Mouse (Mus musculus) embryo, embryonic 10.5 days (tissue): ENCODE measurements around the gene Bckdk.
"Not testable (repeated sequence)": the region's sequence is repeated elsewhere in the genome, so short reads cannot be mapped to it uniquely, and the experiment has no call there.

Experiments
- DNase-seq: peaks from one replicate; pipeline ENCODE4 v3.0.0-alpha.2; 2015; ENCODE audit warnings: low spot score

The Bckdk gene

DNA sequence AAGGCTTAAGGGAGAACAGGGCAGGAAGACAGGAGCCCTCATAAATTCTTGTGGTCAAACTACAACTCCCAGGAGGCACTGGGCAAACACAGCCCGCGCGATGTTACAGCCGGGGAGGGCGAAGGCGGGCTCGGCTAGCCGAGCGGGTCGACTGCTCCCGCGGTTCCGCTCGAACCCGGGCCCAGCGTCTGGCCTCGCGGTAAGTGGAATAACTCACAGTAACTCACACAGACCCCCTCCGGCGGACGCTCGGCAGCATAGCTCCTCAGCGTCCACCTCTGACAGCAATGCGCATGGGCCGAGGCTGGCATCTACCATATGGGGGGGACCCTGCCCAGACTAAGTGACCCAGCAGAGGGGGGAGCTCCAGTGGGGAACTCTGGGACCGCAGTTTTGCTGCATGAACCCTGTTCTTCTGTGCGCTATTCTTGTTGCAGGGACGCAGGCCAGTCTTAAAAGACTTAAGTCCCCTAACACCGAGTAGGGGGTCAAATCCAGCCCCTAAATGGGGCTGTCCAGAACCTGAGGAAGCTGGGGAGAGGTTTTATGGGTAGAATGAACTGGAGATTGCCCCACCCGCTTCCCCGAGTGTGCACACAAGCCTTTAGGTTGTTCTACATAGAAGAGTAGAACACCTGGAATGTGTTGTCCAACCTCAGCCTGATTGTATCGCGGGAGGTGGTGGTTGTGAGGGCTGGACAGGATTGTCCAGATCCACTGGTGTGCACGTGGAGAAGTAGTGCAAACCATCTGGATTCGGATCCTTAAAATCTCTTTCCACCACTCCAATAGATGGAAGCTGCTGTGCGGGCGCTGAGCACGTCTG is at the start of gene Bckdk:
Gene Bckdk (plus strand): TSS at position 112 of the 826 bp plus-strand sequence.
- DNase-seq = peak; percentile 88

DNA sequence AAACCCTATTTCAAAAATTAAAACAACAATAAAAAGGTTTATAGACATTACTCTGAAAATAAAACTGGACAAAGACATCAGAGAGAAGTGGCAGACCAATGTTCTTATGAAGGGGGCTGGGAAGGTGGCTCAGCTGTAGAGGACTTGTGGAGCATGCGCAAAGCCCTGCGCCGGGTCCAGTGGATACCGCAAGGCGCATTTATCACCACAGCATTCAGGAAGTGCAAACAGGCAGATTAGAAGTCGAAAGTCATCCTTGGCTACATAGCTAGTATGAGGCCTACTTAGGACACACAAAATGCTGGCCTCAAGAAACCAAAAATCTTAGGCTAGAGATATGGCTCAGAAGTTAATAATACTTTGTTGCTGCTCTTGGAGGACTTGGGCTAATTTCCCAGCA is 45.6 kb upstream of the Bckdk start:
- no peak for DNase-seq

DNA sequence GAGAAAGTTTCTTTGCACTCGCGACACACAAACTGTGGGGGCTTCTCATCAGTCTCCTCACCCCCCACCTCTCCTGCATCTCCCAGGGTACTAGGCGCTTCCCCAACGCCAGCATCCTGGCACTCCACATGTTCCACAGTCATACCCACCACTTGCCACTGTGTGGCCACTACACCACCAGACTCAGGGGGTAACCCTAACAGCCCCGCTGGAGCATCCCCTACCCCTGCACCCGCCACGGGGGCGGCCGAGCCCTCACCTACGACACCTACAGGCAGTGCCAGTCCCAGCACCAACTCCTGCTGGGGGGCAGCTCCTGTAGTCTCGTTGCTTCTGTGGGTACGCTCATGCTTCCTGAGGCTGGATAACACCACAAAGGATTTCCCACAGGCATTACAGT is 37.4 kb upstream of the Bckdk start:
- no peak for DNase-seq

DNA sequence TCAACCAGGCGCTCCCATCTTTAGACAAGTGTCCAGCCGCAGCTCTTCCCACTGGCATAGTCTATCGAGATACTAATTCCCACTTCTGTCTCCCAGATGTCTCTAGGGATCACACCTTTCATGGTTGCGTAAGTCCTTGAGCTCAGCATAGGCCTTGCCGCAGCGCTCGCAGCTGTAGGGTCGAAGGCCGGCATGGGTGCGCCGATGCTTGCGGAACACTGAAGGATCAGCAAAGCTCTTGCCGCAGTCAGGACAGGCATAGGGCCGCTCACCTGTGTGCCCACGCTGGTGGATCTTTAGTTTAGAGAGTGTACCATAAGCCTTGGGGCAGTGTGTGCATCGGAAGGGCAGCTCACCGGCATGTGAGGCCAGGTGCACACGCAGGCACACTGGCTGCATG is 36.2 kb upstream of the Bckdk start:
- DNase-seq = no peak

DNA sequence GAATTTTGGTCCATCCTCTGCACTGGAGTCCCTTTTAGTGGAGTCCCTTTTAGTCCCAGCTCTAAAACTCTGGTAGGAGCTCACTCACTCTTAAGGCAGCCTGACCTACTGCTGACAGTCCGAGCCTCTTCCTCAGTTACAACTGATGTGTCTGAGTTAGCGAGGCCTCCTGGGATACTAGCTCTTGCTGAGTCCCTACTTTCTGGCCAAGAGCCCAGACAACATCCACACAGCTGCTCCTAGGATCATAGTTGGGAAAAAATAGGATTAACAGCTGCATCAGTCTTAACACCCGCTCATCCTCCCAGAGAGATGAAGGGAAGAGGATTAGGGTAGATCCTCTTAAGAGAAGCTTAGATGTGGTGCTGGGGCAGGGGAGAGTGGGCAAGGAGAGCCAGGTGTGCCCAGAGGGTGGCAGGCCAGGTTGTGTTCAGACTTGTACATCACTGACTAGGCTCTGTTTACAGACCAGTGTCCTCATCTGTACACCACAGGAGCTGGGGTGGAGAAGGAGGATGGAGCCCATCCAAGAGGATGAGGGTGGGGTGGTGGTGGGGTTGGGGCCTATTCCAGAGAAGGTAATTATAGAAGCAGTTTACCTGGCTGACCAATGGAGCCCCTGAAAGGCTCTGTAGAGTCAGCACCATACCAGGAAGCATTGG is 34.6 kb upstream of the Bckdk start:
- DNase-seq = no peak

DNA sequence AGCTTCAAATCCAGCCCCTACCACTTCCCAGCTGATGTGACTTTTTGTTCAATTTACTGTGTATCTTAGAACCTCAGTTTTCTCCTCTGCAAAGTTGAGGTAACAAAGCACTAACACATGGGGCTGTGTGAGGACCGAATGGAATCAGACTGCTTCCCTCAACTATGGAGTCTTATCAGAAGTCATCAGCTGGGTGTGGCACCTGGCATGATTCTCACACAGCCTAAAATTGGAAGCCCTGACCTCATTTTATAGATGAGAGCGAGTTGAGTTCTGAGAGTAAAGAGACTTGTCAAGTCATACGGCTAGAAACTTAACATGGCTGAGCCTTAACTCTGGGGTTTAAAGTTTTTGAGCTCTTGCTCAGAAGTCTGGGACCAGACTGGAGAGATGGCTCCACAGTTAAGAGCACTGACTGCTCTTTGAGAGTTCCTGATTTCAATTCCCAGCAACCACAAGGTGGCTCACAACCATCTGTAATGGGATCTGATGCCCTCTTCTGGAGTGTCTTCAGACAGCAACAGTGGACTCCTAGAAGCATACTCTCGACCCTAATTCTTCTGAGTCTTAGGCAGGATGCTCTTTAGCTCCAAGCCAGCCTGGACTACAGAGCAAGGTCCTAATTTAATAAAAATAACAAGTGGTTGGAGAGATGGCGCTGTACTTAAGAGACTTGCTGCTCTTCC is 33.6 kb upstream of the Bckdk start:
- DNase-seq = peak; percentile 12

DNA sequence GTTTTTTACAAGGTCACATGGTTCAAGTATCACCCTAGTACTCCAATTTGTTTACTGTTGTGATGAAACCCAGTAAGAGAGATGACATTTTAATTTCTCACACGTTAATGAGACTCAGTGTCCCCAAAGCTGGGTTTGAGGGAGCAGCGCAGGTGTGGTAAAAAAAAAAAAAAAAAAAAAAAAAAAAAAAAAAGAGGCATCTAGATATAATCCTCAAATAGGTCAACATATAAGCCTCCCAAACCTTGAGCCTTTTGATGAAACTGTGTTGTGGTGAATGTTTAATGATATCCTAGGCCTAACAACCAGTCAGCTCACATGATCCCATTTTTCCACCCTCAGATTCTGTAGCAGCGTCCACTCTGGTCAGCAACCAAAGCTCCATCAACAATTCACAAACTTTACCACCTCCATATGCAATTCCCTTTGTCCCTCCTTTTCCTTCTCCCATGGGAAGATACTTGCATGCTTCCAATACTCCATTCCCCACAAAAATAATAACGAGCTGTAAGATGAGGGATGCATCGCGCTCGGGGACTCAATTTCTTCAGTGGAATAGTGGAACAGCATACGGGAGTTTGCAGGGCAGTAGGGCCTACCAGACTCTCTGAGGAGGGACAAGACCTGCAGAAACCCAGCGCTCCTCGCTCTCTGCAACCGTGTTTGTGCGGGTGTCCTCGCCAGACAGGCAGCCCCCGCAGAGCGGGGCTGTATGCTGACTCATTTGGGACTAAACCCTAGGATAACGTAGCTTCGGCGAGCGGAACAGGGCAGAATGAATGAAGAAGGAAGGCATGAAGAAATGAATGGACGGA is 28.9 kb upstream of the Bckdk start:
- no peak for DNase-seq

DNA sequence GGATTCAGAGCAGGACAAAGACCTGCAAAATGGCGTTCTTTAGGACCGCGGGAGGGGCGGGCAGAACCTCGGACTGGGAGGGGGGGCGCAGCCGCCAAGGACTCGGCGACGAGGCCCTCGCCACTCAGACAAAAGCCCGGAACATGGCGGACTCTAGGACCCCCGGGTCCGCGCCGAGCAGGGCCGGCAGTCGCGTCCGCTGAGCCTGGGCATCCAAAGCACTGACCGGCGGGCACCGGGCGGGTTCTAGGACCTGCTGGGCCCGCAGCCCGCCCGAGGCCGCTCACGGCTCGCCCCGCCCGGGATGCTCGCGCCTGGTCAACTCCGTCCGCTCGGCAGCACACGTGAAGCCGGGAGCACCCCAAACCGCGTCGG is 28.3 kb upstream of the Bckdk start:
- DNase-seq = peak; percentile 98

DNA sequence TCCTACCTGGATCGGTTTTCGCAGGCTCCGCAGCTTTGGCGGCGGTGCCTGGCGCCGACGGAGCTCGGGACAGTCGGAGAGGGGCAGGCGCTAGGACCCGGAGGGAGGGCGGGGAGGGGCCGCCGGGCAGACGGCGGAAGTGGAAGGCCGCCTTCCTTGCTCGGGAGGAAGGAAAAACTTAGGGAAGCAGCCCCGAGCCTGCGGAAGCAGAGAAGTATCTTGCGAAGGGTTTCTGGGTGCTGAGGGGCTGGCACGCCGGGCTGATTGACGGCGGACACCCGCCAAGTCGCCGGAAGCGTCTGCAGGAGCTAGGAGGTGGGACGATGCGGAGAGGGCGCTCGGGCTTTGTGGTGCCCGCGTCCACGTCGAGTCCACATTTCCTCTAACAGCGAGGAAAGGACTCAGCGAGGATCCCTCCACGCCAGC is 27.8 kb upstream of the Bckdk start, which contains the start of gene Zfp646:
Gene Zfp646 (plus strand): TSS at position 181 of the 426 bp plus-strand sequence.
- DNase-seq = peak; percentile 89

DNA sequence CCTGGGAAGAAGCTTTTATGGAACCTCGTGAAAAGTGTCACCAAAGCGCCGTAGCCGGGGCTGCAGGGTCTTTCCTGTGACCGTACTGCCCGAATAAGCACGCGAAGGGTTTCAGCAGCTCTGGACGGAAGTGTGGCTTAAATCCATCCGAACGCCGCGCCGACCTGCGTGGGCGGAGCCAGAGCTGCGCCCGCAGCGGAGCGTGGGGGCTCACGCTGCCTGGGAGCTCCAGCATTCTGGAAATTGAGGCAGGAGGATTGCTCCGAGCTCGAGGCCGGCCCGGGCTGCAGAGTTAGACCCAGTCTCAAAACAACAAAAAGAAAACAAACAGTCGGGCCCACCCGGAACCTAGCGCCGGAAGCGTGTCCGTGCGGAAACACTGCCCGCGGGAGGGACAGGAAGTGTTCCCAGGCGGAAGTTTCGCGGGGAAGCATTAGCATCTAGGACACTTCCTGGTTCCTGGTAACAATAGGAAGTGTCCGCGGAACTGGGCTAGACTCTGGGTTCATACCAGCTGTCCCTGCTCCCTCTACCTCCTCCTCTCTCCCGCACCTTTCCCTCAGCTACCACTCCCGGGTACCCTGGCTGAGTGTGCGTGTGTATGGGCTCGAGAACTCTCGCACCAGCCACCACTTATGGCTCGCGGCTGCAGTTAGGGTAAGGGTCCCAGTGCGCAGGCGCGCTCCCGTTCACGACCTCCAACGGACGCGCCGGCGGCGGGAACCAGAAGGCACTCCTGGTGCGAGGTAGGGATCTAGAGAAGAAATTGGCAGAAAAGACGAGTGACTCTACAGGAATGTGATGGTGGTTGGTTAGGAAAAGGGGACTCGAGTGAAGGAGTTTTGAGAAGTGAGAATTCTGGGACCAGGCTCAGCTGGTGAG is 27.2 kb upstream of the Bckdk start, which contains the start of gene Zfp668:
Gene Zfp668 (minus strand): TSS at position 362 of the 882 bp plus-strand sequence.
- DNase-seq = peak; percentile 98

DNA sequence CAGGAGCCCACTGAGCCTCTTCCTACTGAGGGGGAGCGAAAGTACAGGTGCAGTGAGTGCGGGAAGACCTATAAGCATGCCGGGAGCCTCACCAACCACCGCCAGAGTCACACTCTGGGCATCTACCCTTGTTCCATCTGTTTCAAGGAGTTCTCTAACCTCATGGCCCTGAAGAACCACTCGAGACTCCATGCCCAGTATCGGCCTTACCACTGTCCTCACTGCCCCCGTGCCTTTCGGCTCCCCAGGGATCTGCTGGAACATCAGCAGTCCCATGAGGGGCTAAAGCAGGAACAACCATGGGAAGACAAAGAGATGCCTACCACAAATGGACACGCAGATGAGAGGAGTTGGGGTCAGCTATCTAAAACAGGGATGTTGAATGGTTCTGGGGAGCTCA is 24.6 kb upstream of the Bckdk start:
- DNase-seq = no peak

DNA sequence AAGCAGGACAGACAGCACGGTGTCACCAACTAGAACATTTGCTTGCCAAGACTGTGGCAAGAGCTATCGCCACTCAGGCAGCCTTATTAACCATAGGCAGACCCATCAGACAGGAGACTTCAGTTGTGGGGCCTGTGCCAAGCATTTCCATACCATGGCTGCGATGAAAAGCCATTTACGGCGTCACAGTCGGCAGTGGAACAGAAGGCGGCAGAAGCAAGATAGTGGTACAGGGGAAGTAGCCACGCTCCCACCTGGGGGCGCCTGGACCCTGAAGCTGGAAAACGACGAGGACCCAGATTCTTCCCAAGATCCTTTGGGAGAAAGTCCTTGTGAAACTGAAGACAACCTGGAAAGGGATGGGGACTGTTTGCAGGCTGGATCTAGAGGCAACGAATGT is 23.5 kb upstream of the Bckdk start:
- DNase-seq = no peak

DNA sequence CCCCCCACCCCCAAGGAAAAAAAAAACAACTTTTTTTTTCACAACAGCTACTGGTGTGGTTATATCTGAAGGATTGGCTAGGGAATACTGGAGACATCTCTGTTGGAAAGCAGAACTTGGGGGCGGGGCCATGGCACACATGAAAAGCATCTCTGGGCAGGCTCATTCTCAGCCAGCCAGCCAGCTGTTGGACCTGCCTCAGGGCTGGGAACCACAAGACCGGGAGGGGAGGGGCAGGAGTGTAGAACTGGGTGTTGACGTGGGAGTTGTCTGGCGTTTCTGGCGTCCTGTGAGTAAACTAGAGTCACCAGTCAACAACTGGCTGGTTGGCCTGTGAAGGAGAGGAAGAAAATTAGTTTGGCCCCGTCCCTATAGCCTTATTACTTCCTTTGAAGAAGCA is 17.9 kb upstream of the Bckdk start:
- DNase-seq = no peak

DNA sequence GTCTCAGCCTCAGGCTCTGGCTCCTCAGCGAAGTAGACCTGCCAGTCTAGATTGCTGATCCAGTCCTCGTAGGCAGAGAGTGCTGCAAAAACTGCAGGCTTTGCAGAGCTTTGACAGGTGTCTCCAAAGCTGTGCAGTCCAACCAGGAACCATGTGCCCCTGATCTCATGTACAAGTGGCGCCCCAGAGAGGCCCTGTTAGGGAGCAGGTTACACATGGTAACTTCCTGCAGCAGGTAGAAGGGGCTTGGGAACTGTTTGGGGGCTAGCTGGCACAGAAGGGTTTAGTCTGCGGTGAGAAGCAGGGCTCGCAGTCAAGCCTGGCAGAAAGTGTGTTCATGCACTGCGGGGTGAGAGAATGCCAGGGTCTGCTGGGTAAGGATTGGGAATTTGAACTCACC is 17.3 kb upstream of the Bckdk start:
- no peak for DNase-seq

DNA sequence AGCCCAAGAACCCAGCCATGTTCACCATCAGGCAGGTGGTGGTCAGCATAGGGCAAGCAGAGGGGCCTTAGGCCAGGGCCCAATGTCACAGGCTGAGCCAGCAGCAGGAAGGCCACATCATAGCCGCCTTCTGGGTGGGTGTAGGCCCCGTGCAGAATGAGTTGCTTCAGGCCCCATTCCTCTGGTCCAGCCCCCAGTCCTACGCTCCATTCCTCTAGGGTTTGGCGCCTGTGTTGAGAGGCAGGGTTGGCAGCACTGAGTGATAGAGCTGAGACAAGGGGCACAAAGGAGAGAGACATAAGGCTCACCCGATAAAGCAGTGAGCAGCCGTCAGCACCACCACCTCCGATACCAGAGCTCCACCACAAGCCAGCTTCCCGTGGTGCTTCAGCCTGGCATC is 16.7 kb upstream of the Bckdk start:
- no peak for DNase-seq

DNA sequence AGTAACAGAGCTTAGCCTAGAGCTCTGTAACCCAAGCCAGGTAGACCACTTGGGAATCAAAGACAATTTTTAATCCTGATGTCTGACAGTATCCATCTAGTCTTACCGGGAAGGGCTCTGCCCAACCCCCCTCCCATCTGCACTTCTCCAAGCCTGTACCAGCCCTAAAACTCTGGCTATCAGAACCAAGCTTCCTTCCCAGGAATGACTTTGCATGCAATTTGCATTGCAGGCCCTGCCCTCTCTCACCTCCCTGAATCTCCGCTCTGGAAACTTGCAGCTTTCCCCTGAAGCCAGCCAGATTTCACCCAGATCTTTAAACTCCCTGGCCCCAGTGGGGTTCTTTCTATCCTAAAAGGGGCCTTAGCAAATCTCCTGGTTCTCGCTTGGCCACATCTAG is 16.1 kb upstream of the Bckdk start:
- no peak for DNase-seq

DNA sequence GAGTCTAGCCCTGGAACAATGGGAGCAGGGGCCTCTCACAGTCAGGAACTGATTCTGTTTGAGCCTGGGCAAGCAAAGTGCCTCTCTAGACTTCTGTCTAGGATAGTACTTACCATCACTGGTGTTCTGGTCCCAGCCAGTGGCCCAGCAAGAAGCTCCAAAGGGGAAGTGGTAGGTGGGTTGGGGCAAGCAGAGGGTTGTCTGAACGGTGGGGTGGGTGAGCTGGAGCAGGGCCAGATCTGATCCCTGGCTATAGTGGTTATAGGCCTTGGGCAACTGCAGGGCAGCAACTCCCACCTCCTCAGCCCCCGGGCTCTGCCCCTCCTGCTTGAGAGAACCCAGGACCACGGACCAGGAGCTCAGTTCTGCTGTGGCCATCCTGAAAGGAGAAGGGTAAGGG is 15.1 kb upstream of the Bckdk start:
- DNase-seq = no peak

DNA sequence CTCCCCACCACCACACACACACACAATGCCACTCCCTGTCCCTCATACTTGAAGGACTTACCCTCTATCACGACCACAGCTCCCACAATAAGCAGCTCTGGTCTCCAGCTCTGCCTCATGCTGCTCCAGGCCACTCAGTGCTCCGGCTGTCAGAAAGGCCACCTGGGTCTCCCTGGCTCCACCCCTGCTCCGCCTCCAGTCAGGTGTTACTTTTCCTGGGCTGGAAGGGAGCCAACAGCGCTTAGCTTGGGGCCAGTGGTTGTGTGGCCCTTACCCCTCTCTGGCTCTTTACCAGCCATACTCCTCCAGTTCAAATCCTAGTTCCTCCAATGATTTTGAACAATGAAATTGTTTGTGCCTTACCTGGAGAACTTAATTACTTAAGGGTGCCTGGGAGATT is 13.1 kb upstream of the Bckdk start, which contains the start of gene Prss53:
Gene Prss53 (minus strand): TSS at position 173 of the 400 bp plus-strand sequence.
- no peak for DNase-seq

DNA sequence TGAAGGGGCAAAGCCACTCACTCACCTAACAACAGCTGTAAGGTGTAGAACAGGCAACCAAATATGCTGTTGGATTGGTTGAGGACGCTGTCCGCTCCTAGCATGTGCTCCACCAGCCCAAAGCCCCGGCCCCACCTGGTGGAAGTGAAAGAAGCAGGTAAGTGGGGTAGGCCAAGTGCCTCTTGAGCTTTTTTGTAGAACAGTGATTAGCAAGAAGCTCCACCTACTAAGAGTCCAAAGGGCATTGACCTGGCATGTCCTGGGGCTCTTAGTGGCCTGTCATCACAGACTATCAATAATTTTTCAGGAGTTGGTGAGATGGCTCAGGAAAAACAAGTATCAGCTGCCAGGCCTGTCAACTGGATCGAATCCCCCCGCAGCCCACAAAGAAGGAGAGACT is 9.4 kb upstream of the Bckdk start:
- no peak for DNase-seq

DNA sequence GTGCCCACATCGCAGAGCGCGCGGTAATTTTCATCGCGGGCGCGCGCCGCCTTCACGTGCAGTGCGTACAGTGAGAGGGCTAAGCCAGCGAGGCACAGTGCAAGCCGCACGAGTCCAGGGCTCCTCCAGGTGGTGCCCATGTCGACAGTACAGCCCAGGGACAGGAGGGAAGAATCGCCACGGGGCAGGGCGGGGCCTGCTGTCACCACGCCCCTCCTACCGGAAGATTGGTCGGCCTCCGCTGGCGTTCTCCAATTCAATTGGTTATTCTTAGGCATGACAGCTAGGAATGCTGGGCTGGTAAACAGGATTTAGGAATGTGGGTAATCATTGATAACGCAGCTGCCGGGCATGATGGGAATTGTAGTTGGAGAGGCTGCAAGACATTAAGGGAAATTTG is 8.4 kb upstream of the Bckdk start, which contains the start of the genes Gm21974 and Vkorc1:
Gene Gm21974 (minus strand): TSS at position 13 of the 400 bp plus-strand sequence.
Gene Vkorc1 (minus strand): TSS at position 176 of the 400 bp plus-strand sequence.
- peak; percentile 96 for DNase-seq

DNA sequence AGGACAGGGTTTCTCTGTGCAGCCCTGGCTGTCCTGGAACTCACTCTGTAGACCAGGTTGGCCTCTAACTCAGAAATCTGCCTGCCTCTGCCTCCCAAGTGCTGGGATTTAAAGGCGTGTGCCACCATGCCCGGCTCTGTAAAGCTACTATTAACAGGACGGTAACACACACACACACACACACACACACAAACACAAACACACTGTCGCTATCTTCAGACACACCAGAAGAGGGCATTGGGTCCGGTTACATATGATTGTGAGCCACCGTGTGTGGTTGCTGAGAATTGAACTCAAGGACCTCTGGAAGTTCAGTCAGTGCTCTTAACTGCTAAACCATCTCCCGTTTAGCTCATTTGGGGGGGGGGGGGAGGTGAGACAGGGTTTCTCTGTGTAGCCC is 8.0 kb upstream of the Bckdk start:
- not testable (repeated sequence) for DNase-seq
